Mouse (Mus musculus) heart, adult 8-10 months (tissue): ENCODE measurements around the gene Fzd10. TPM values are rescaled to one million over a fixed set of nuclear protein-coding genes. Genes with fewer than 3 reads are reported as not detected.

Source experiments
- DNase-seq: peaks from one replicate; pipeline ENCODE4 v3.0.0; 2022; ENCODE audit warnings: low spot score
- total RNA-seq, 4 experiments: library from RNA; stranded (reverse); gene quantifications; 2 replicates each; pipeline ENCODE4 v1.2.4; 2022

The Fzd10 gene
- total RNA-seq: under 1 TPM; 0.11 to 0.16 (median 0.15) TPM

DNA sequence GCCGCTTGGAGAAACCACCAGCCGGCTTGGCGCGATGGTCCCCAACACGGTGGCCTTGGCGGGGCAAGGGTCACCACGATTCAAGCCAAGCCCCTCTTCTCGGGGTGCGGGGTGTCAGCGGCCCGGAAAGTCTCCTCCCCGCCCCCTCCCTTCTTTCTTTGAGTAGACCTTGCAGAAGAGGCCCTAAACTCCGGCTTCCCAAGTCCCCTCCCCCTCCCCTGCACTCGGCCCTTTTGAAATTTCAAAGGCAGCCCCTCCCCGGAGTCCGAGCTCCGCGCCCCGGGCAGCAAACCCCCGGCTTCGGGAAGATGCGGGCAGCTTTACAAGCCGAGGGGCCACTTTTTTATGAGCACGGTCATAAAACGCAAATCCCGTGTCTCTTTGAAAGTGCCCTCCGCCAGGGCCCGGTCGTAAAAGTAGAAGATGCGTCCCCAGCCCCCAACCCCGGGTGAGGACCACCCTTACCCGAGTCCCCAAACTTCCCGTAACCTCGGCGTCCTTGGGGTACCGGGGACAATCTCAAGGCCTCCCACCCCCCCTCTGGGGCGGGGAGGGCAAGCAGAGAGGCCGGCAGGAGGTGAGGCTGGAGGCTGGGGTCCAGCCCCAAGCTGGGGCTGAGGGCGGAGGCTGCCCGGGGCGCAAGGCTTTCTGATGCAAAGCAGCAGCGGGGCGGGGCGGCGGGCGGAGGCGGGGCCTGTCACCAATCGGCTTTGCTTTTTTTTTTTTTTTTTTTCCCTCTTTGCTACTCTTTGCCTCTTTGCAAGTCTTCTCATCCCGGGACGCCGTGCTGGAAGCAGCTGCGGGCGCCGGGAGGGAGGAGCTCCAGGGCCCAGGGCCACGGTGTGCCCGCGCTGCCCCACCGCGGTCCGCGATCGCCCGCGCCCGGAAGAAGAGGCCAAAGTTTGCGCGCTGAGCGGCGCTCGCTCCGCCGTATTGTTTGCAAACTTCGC lies at the start of gene Fzd10:
TSS of gene Fzd10 (plus strand) at position 773 of the 950 bp plus-strand sequence.
- DNase-seq: no peak

DNA sequence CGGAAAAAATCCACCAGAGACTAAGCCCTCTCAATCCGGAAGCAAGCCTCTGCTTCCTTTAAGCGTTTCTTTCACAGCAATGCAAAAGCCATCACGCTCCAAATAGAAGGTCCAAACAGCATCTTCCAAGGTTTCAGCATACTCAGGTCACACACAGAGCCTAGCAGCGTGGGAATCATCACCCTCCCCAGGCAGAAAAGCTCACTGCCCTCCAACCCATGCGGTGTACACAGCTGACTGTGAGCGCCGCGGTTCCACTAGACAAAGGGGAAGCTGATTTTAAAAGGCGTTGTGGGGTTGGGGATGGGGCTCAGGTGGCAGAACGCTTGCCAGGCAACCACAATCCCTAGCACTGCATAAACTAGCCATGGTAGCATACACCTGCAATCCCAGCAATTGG lies 49.2 kb upstream of the Fzd10 start:
- DNase-seq: no peak

DNA sequence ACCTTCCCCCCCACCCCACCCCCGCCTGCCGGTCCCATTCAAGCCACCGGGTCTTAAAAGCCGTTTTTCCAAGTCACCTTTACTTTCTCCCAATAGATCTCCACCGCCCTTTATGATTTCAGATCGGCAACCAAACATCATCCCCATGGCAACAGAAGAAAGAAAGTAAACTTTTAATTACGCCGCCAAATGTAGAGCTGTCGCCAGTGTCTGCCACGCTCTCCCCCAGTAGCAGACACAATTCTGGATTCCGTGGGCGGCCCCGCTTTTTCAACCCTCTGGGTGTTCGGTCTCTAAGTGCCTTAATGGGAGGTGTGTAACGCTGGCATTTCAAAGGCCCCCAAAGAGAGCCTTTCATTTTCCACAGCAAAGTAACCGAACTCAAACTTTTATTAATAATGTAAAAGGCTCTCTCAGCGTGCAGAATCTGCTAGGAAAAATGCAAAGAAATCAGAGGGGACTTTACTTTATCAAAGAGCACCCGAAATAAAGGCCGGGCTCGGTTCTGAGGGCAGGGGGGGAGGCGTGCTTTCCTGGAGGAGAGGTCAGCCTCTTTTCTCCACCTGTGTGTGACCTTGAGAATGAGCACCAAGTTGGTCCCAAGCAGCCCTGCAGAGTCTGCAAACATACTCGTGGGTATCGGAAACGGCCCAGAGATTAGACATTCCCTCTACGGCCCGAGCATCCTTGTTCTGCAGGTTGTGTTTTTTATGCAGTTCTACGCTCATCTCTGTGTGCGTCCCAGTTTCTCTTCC lies 48.3 kb upstream of the Fzd10 start:
- no peak for DNase-seq

DNA sequence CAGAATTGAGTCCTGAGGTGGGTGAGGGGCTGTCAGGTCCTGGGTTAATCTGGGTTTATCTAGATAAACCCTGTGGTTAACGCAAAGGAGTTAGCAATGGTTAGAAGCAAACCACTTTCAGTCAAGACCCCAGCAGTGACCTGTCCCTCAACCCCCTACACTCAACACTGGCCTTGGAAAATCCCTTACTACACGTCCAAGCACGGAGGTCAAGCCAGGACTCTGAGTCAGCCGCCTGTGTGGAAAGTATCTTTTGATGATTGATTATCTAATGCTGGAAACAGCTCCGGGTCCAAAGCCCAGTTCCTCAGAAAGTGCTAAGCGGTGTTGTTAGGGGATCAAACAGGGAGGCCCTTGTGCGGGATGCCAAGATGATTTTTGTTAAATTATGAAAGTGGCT lies 42.5 kb upstream of the Fzd10 start:
- DNase-seq: no peak

DNA sequence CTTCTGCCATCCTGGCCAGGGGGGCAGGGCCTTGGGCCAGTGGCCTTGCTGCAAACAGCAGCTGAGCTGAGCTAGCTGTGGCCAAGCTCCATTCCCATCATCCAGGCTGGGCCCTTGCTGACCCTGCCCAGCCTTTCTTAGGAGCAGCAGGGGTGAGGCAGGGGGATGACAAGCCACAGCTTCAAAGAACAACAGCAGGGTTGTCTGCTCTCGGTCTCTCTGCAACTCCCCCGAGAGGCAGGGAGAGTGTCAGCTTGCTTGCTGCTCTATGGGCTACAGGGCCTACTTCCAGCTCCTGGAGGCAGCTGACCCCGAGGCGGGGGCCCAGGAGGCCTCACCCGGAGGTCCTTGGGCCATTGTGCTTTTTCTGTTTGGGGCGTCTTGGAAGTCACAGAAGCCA lies 33.3 kb upstream of the Fzd10 start:
- DNase-seq: no peak

DNA sequence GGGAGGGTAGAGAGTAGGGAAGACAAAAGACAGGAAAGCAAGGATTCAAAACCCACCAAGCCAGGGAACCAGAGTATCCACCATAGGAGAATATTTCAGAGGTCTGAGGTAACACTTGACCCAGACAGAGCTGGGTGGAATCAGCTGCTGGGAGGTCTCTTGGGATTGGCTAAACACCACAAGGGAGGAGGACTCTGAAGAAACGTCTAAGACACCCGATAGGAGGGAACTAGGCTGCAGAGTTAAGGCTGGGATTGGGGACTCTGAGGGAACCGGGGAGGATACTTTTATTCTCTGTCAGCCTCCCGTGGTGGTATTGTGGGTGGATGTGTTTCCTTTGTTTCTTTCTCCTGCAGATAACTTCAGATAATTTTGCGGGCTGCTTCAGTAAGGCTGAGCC lies 31.7 kb upstream of the Fzd10 start:
- no peak for DNase-seq

DNA sequence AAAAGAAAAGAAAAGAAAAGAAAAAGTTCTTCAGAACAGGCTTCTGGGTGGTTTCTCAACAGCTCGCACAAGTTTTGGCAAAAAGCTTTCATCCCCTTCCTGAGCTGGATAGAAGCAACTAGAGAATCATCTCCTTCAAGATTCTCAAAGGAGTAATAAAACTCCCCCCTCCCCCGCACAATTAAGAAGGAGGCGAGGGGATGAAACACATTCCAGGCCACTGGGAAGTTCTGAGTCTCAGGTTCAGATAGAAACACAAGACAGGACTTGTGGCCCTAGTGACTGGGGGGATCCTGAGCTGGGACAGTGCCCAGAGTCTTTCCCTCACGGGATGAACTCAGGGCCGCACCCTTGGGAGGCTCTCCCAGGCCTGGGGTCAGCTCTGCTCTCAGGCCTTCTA lies 30.6 kb upstream of the Fzd10 start:
- no peak for DNase-seq

DNA sequence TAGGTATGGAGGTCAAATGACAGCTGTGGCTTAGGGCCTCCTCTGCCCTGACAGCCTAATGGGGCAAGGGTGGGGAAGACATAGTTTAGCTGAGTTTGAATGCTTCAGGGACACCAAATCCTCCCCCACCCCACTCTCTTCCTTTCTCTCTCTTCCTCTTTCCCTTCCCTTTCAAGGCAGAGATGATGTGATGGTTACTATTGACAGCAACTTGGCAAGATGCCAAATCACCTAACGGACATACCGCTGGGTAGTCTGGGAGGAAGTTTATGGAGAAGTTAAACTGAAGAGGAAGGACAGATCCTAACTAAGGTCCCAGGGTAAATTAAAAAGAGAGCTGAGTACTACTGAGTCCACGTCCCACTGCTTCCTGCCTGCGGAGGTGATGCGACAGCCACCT lies 29.8 kb upstream of the Fzd10 start:
- DNase-seq: no peak

DNA sequence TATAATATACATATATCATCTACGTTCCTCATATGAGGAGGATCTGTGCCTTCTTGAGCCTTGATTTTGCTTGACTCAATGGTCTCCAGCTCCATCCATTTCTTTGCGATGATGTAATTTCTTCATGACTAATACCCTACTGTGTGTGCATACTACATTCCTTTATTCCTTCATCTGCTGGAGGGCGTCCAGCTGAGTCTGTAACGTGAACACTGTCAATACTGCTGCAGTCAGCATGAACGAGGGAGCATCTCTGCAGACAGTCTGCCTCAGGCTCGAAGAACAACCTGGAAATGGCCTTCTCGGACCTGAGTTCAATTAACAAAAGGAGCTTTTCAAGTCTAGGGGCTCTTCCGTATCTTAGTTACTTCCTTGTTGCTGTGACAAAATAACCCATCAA lies 28.9 kb upstream of the Fzd10 start:
- DNase-seq: no peak

DNA sequence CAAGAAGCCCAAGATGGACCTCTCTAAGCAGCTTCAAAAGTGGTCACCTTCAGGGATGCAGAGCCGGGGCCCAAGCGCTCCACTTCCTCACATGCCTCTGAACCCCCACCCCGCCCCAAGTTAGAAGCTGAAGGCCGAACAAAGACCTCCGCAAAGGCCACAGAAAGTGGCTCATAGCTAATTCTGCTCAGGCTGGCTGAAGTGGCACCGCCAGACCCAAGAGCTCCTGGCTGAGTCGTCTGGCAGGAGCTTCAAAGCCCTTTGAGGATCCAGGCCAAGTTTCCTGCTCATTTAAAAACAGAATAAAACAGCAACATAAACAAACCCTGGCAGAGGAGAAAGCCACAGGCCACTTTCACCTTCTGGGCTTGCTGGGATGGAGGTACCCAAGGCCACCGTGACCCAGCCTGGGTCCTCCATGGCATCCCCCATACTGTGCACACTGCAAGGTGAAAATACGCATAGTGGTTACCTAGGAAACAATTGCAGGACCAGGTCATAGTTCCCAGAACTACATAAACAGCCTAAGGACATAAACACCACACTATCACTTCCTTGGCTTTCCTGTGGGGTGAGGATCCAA lies 24.6 kb upstream of the Fzd10 start:
- no peak for DNase-seq

DNA sequence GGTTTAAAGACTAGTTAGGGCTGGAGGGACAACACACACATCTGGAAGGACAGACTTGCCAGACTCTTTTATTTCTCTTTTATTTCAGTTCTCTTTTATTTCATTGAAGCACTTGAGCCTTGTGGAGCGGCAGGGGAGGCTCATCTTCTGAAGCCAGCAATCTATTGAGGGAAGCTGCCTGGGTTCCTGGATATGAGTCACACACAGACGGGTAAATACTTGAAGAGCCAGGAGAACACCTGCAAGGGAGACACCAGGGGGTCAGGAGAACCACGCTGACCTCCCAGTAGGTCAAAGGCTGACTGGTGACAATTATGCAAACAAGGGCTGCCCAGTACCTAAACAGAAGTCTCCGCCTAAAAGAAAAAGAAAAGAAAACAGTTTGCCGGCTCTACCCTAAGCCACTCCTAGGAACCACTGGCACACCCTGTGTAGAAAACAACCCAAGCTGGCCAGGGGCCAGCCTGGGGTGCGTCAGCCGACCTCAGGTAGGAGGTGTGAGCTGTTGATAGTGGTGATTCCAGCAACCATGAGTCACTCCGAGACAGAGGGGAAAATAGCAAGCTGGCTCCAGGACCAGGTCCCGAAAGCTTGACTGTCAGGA lies 21.5 kb upstream of the Fzd10 start:
- no peak for DNase-seq

DNA sequence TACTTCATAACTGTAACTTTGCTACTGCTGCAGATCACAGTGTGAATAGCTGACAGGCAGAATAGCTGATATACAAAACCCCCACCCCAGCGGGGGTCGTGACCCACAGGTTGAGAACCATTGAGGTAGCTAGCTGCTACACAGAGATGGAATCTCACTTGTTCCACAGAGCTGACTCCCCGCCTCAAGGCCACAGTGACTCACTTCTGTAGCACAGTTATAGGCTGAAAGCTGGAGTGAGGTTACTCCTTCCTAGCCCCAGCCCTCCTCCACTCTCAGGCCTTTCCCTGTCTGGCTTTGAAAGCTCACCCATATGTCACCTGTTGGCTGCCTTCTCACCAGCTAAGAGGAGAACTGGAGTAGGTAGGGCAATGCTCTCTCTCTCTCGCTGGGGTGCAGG lies 19.7 kb upstream of the Fzd10 start:
- DNase-seq: no peak

DNA sequence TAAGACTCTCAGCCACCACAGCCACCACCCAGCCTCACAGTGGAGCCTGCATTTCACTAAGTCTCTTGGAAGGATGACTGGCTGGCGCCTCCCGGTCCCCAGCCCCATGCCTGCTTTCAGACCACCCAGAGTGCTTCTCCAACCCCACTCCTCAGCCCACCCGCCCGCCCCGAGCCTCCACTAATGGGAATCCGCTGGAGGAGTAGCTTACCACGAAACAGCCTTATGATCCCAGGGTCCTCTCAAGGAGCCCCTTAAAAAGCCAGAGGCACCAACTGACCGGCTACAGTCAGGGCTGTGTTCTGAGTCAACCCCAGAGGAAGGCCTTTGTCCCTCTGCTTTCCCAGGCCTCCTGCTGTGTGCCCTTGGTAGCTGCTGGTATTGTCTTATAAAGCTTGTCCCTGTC lies 19.1 kb upstream of the Fzd10 start:
- DNase-seq: no peak

DNA sequence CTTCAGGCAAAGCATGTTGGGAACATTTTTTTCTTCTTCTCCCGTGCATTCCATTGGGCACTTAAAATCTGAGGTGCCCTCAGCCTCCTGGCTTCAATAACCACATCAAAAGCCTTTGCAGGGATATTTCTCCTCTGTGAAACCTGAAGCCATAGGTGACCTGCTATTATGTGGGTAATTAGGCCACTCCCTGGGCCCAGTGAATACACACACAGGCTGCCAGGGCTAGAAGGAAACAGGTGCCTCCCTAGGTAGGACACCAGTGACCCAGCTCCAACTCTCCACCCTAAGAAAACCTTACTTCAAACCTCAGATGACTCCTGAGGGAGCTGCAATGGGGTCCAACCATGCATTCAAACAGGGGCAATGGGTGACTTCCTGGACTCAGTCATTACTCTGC lies 11.4 kb upstream of the Fzd10 start:
- no peak for DNase-seq

DNA sequence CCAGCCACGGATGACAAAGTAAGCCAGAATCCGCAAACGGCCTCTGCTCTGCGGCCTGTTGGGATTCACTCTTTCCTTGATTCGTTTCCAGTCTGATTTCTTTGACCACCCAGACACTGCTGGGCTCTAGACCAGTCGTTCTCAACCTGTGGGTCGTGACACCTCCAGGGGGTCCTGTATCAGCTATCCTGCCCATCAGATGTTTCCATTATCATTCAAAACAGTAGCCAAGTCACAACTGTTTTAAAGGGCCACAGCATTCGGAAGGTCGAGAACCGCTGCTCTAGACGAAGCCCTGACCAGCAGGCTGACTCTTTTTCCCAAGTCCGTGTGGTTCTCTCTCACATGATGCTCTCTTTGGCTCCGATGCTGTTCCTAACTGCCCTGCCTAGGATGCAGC lies 7.2 kb upstream of the Fzd10 start:
- DNase-seq: no peak

DNA sequence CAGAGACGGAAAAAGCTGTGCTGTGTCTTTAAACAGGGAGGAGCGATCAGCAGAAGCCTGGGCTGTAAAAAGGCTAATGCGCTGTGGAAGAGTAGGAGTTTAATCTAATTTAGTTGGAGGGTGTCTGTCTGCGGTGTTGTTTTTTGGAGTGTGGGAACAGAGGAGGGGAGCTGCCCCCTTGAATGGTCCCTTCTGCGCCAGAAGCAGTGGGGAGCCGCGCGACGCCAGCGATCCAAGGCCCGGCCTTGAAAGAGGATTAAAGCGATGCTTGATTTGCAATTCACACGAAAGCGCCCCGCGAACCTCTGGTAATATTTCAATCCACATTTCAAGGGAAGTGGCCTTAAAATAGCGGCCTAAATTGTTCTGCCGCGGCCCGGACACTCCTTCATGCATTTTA lies 3.8 kb upstream of the Fzd10 start:
- DNase-seq: no peak

DNA sequence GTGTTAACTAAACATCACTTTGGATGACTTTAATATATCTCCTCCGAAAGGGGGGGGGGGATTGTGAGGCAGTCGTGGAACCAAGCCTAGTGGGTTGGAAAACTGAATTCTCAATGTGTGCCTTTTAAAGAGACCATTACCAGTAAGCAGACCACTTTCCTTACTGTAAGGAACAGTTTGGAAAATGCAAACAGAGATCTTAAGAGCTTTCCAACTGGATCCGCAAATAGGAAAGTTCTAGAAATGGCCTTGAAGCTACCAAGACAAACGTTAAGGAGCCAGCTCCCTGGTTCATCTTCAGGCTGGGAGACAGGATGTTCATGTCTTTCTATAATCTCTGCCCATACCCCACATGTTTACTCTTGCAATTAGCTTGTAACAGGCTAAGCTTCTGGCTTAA lies 3.3 kb upstream of the Fzd10 start:
- no peak for DNase-seq

DNA sequence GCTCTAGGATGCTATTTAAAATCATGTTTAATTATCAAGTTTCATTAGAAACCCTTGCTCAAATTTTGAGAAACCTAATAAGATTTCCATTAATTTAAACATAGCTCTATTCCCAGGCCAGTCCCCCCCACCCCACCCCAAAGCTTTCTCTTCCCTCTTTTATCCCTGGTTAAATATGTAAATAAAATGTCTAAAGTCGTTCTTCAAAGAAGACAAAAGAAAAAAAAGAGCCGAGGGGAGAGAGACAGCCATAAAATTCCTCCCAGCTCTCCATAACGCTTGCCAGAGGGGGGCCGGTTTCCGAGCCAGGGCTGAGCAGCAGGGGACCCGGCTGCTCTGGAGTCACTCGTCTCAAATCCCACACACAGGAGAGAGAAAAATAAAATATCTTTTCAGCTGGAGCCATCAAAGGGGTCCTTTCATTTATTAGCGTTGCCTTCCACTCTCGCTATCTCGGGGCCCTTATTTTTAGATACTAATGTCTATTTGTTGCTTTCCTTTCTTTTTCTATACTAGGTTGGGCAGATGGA lies 2.4 kb upstream of the Fzd10 start:
- DNase-seq: no peak

DNA sequence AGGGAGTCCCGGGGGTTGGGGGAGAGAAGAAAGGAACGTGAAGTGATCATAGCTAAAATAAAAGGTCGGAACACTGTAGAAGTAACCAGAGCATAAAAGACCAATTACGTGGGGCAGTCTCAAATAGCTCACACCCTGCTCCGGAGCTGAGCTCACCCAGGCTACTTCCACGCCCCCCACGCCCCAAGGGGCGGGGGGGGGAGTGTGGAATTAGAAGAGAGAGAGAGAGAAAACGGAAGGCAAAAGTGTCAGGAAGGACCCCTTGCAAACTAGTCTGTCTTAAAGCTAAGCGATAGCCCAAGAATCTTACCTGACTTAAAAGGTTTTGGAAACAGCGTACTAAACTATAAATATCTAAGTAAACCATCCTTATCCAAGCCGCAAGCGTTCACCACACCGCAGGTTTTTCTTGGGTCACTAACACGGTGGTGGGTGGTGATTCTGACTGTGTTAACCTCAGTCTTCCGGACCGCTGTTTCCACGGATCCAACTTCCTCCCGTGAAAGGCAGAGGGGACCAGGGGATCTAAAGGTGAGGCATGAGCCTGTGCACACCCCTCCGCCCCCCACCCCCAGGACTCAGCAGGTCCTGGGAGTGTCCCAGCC lies 1.8 kb upstream of the Fzd10 start:
- DNase-seq: no peak

DNA sequence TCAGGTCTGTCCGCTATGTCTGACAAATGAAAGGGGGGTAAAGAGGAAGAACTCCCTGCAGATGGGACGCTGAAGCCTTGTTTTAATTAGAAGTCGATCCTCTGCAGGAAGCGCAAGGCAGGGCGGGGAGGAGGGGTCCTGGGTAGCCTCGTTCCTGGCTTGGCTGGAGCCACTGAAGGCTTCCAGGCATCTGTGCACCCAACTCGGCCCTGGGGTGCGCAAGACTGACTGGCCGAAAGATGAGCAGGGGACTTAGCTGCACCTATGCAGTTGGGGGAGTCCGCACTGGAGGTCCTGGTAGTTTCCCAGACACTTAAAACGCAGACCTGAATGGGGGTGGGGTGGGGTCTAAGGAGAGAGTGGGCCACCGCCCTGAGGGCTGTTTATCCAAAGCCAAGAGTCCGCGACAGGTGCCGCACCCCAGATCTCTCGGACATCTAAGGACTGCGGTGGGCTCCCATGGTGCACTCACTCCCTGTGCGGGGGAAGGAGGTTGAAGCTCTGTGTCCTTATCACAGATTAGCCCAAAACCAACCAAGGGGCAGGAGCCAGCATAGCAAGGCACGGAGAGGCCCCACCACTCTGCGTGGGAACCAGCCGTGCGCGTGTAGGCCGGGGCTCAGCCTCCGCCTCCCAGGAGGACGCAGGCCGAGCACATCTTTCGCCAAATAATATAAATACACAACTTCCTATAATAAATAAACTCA lies 1.1 kb upstream of the Fzd10 start:
- DNase-seq: no peak
